Mouse (Mus musculus) megakaryocyte, embryonic 14.5 days (primary cell): ENCODE measurements around the gene Inpp5f.

ENCODE experiments used
- FLI1 ChIP-seq: IDR thresholded peaks from 2 replicates; pipeline ENCODE4 v1.6.1; 2012; ENCODE audit warnings: low read length, inconsistent platforms, mixed read lengths
- GATA1 ChIP-seq: IDR thresholded peaks from 3 replicates; pipeline ENCODE4 v1.6.1; 2012; ENCODE audit warnings: mixed read lengths, low read length, inconsistent platforms, borderline replicate concordance

DNA sequence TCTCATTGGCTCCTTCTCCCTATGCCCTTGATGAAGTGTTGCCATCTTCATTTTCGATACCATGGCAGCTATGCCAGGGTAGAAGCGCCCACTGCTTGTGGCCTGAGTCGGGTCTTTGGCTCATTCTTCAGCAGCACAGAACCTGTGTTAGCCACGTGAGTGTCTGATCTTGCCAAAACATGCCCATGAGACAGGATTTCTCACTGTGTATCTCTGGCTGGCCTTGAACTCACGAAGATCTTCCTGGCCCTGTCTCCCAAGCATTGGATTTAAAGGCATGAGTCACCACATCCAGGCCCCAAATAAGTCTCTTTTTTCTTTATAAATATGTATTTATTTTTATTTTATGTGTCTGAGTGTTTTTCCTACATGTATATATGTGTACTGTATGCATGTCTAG lies 35.9 kb upstream of the Inpp5f start:
- TF ChIP-seq GATA1 (no peak), FLI1 (no peak)
